Mouse (Mus musculus) ES-E14 (cell line): ENCODE measurements around the gene Kcnh1.

ENCODE experiments used
- CHD2 ChIP-seq: IDR thresholded peaks from 2 replicates; pipeline ENCODE4 v1.6.1; 2014; ENCODE audit warnings: mild to moderate bottlenecking, low read depth, low read length, inconsistent platforms
- HCFC1 ChIP-seq: IDR thresholded peaks from 2 replicates; pipeline ENCODE4 v1.6.1; 2012; ENCODE audit warnings: low read length, inconsistent platforms, borderline replicate concordance; ENCODE audit not compliant: insufficient read depth
- MAFK ChIP-seq: IDR thresholded peaks from 2 replicates; pipeline ENCODE4 v1.6.1; 2014; ENCODE audit warnings: mild to moderate bottlenecking, low read depth, low read length, inconsistent platforms; ENCODE audit not compliant: insufficient read depth
- ZC3H11A ChIP-seq: IDR thresholded peaks from 2 replicates; pipeline ENCODE4 v1.6.1; 2012; ENCODE audit warnings: low read depth, mild to moderate bottlenecking, inconsistent platforms, low read length, borderline replicate concordance
- ZNF384 ChIP-seq: IDR thresholded peaks from 2 replicates; pipeline ENCODE4 v1.6.1; 2012; ENCODE audit warnings: low read depth, low read length, inconsistent platforms

GRCm38 (mm10) chr1:192419176-192419575 is 228.6 kb downstream of the Kcnh1 start:
- TF ChIP-seq ZC3H11A: no peak
- TF ChIP-seq HCFC1: no peak
- TF ChIP-seq CHD2: no peak
- no peak for TF ChIP-seq MAFK
- no peak for TF ChIP-seq ZNF384
